Mouse (Mus musculus): Measurements from ENCODE around the gene Amtn.
"Not testable (repeated sequence)": the region's sequence is repeated elsewhere in the genome, so short reads cannot be mapped to it uniquely, and the experiment has no call there.

GRCm38 (mm10) chr5:88348533-88348932 lies 27.4 kb upstream of the Amtn start:
- TF ChIP-seq CTCF (IDR thresholded peaks at IDR 0.05); POLR2A (IDR thresholded peaks at IDR 0.05; ENCODE audit: insufficient read depth, low read depth, low read length): not testable (repeated sequence)
